ENCODE assay signal across 8 mouse cellular contexts in genomic region chr7:19303770-19304169, GRCm38 (mm10). TPM values are rescaled to one million over a fixed set of nuclear protein-coding genes. Genes with fewer than 3 reads are reported as not detected.
DNase-seq lines count a peak whose midpoint lies in the region; ATAC-seq and TF ChIP-seq lines count a peak whose summit lies in the region.

No protein-coding gene starts in this region.

- peak overlapping the region; percentile 62 for H3K4me2 ChIP-seq in heart, postnatal 0 days (ENCODE audit: low read depth, low read length)
- H3K4me2 ChIP-seq in lung, embryonic 16.5 days (ENCODE audit: low read depth, low read length) = peak overlapping the region; percentile 59

- H3K9me3 ChIP-seq in heart, postnatal 0 days (replicated peaks; ENCODE audit: control insufficient read depth, low read length) = no peaks in the 10 kb centered on the region
- no peaks in the 10 kb centered on the region for H3K9me3 ChIP-seq in lung, embryonic 16.5 days (ENCODE audit: control insufficient read depth, low read length)

- peaks cover 32% of the 10 kb centered on the region for H3K27me3 ChIP-seq in heart, postnatal 0 days (ENCODE audit: control insufficient read depth, insufficient read depth, low read length)
- H3K27me3 ChIP-seq in lung, embryonic 16.5 days (ENCODE audit: control insufficient read depth, insufficient read depth, low read depth, low read length) = peaks cover 58% of the 10 kb centered on the region

- H3K36me3 ChIP-seq in heart, postnatal 0 days (replicated peaks; ENCODE audit: control insufficient read depth, insufficient read depth, low read length) = no peaks in the 10 kb centered on the region
- H3K36me3 ChIP-seq in lung, embryonic 16.5 days (ENCODE audit: control insufficient read depth, insufficient read depth, low read length) = no peaks in the 10 kb centered on the region

- no peak for TF ChIP-seq POLR2A in embryonic fibroblast, embryonic 13.5 days (IDR thresholded peaks at IDR 0.05; ENCODE audit: low read depth, low read length)

- no peak for TF ChIP-seq EP300 in heart, postnatal 0 days (IDR thresholded peaks at IDR 0.05; ENCODE audit: low read depth)

- peak; percentile 91 for DNase-seq in CD4-positive, CD25-positive, alpha-beta regulatory T cell, adult 2 months (ENCODE audit: low read depth, low spot score)
- DNase-seq in adrenal gland, postnatal 14 days = peak; percentile 89
- no peak for DNase-seq in heart, postnatal 0 days (ENCODE audit: low spot score)
- DNase-seq in kidney, postnatal 10 days = peak; percentile 85
- DNase-seq in ovary, postnatal 14 days (ENCODE audit: low spot score) = peak; percentile 66
- DNase-seq in thymus, postnatal 25 days = peak; percentile 78

- H3K4me3 ChIP-seq in embryonic fibroblast, embryonic 13.5 days (ENCODE audit: insufficient read depth, low read length) = no peak overlapping the region
- H3K4me3 ChIP-seq in heart, postnatal 0 days (ENCODE audit: low read depth, low read length) = peak overlapping the region; percentile 43; the same call in 1 of the 2 replicates
- peak overlapping the region; percentile 20; the same call in 1 of the 2 replicates for H3K4me3 ChIP-seq in lung, embryonic 16.5 days (ENCODE audit: low read length)

- peak; percentile 74 for TF ChIP-seq CTCF in embryonic fibroblast, embryonic 13.5 days (IDR thresholded peaks at IDR 0.05; ENCODE audit: borderline replicate concordance, insufficient read depth, low read length)
- peak; percentile 89 for TF ChIP-seq CTCF in heart, postnatal 0 days (IDR thresholded peaks at IDR 0.05; ENCODE audit: low read depth)

- 0 out of 2 replicates have a peak, but pooled peaks have one; percentile 19 for ATAC-seq in heart, postnatal 0 days (ENCODE audit: insufficient read depth, low read depth)
- 0 out of 2 replicates have a peak, but pooled peaks have one; percentile 12 for ATAC-seq in lung, embryonic 16.5 days (ENCODE audit: low read depth)

- H3K9ac ChIP-seq in heart, postnatal 0 days (replicated peaks; ENCODE audit: low read depth, low read length) = no peak overlapping the region
- H3K9ac ChIP-seq in lung, embryonic 16.5 days (ENCODE audit: low read length) = peak overlapping the region; percentile 54

- H3K4me1 ChIP-seq in embryonic fibroblast, embryonic 13.5 days (ENCODE audit: control insufficient read depth, insufficient read depth, low read length) = no peaks in the 10 kb centered on the region
- H3K4me1 ChIP-seq in heart, postnatal 0 days (ENCODE audit: control insufficient read depth, insufficient read depth) = peaks cover 14% of the 10 kb centered on the region; the same call in 1 of the 2 replicates
- H3K4me1 ChIP-seq in lung, embryonic 16.5 days (replicated peaks; ENCODE audit: control insufficient read depth, insufficient read depth, low read length) = peaks cover 27% of the 10 kb centered on the region

- no peak overlapping the region for H3K27ac ChIP-seq in embryonic fibroblast, embryonic 13.5 days (ENCODE audit: insufficient read depth, low read length)
- no peak overlapping the region for H3K27ac ChIP-seq in heart, postnatal 0 days (ENCODE audit: low read depth)
- H3K27ac ChIP-seq in lung, embryonic 16.5 days (ENCODE audit: low read length) = no peak overlapping the region

- WGBS in heart, postnatal 0 days = 3% methylated on average over 16 of the region's 16 CpGs
- under 1% methylated on average over 16 of the region's 16 CpGs for WGBS in lung, embryonic 16.5 days

RNA-seq across cellular contexts. Expression of gene Fosb, which starts 6.1 kb away (rescaled TPM):
- 2.1 and 22.4 TPM in 2 replicates for total RNA-seq in adrenal gland, postnatal 14 days (2021)
- 2.1 and 2.7 TPM in 2 replicates for polyA plus RNA-seq in embryonic fibroblast, embryonic 13.5 days (2011; ENCODE audit: insufficient read length, low read depth, missing spikeins)
- 0.39 and 0.80 TPM in 2 replicates for total RNA-seq in heart, postnatal 0 days (2014; rRNA removed; ENCODE audit: low replicate concordance)
- polyA plus RNA-seq in heart, postnatal 0 days (2015; fragmentation: Nextera tagmentation; extraction: Ambion mirVana) = 0.05 and 0.10 TPM in 2 replicates
- polyA plus RNA-seq in lung, embryonic 16.5 days (2015; fragmentation: Nextera tagmentation; extraction: Ambion mirVana) = 0.20 and 0.31 TPM in 2 replicates

RNA-seq across cellular contexts. Expression of gene Rtn2, which starts 21.3 kb away (rescaled TPM):
- total RNA-seq in adrenal gland, postnatal 14 days (2021) = 6.0 and 7.9 TPM in 2 replicates
- polyA plus RNA-seq in embryonic fibroblast, embryonic 13.5 days (2011; ENCODE audit: insufficient read length, low read depth, missing spikeins) = 6.8 and 7.8 TPM in 2 replicates
- total RNA-seq in heart, postnatal 0 days (2014; rRNA removed; ENCODE audit: low replicate concordance) = 80.7 and 108 TPM in 2 replicates
- 51.7 and 53.6 TPM in 2 replicates for polyA plus RNA-seq in heart, postnatal 0 days (2015; fragmentation: Nextera tagmentation; extraction: Ambion mirVana)
- polyA plus RNA-seq in lung, embryonic 16.5 days (2015; fragmentation: Nextera tagmentation; extraction: Ambion mirVana) = 13.8 and 17.5 TPM in 2 replicates

RNA-seq across cellular contexts. Expression of gene Ppm1n, which starts 23.9 kb away (rescaled TPM):
- total RNA-seq in adrenal gland, postnatal 14 days (2021) = 0.19 TPM in 1 of 2 replicates, not detected in the other
- not detected in 2 replicates for polyA plus RNA-seq in embryonic fibroblast, embryonic 13.5 days (2011; ENCODE audit: insufficient read length, low read depth, missing spikeins)
- not detected in 2 replicates for total RNA-seq in heart, postnatal 0 days (2014; rRNA removed; ENCODE audit: low replicate concordance)
- polyA plus RNA-seq in heart, postnatal 0 days (2015; fragmentation: Nextera tagmentation; extraction: Ambion mirVana) = 0.47 and 0.56 TPM in 2 replicates
- not detected in 2 replicates for polyA plus RNA-seq in lung, embryonic 16.5 days (2015; fragmentation: Nextera tagmentation; extraction: Ambion mirVana)

RNA-seq across cellular contexts. Expression of gene Vasp, which starts 32.2 kb away (rescaled TPM):
- 62.0 and 79.0 TPM in 2 replicates for total RNA-seq in adrenal gland, postnatal 14 days (2021)
- 161 and 186 TPM in 2 replicates for polyA plus RNA-seq in embryonic fibroblast, embryonic 13.5 days (2011; ENCODE audit: insufficient read length, low read depth, missing spikeins)
- 115 and 127 TPM in 2 replicates for total RNA-seq in heart, postnatal 0 days (2014; rRNA removed; ENCODE audit: low replicate concordance)
- polyA plus RNA-seq in heart, postnatal 0 days (2015; fragmentation: Nextera tagmentation; extraction: Ambion mirVana) = 67.7 and 72.2 TPM in 2 replicates
- 103 and 105 TPM in 2 replicates for polyA plus RNA-seq in lung, embryonic 16.5 days (2015; fragmentation: Nextera tagmentation; extraction: Ambion mirVana)

RNA-seq across cellular contexts. Expression of gene Ercc1, which starts 40.8 kb away (rescaled TPM):
- 37.1 and 46.7 TPM in 2 replicates for total RNA-seq in adrenal gland, postnatal 14 days (2021)
- polyA plus RNA-seq in embryonic fibroblast, embryonic 13.5 days (2011; ENCODE audit: insufficient read length, low read depth, missing spikeins) = 44.9 and 52.2 TPM in 2 replicates
- total RNA-seq in heart, postnatal 0 days (2014; rRNA removed; ENCODE audit: low replicate concordance) = 26.2 and 40.5 TPM in 2 replicates
- polyA plus RNA-seq in heart, postnatal 0 days (2015; fragmentation: Nextera tagmentation; extraction: Ambion mirVana) = 55.2 and 61.0 TPM in 2 replicates
- polyA plus RNA-seq in lung, embryonic 16.5 days (2015; fragmentation: Nextera tagmentation; extraction: Ambion mirVana) = 79.9 and 82.5 TPM in 2 replicates
